In the genomic region with DNA sequence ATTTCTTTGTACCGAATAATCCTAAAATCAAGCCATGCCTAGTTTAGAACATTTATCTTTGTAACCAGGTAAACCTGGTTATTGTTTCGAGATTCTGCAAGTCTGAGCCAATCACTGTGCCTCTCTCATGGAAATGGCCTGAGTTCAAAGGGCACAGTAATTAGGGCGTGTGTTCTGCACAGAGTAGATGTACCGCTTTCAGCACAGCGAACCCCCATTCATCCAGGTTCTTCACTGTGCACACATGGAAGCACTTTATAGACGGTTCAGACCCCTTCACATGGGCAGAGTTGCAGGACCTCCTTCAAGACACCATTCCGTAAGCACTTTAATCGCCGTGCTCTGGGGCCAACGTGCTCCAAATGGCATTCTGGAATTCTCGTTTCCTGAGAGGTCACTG, we compare ENCODE assay signal across 18 mouse cellular contexts.
A peak's percentile ranks its signal among the peaks of the same experiment; 100 is the strongest.
DNase-seq lines count a peak whose midpoint lies in the region; ATAC-seq lines count a peak whose summit lies in the region.
"Had no signal": no experiment of that assay in that cellular context is flagged by ENCODE, and none has a peak within 500 bp of the region (broad histone marks: within the 10 kb centered on the region; RNA-seq: fewer than 3 reads in every experiment).

No protein-coding gene starts in this region.

- no peaks in the 10 kb centered on the region for H3K36me3 ChIP-seq in forebrain, embryonic 11.5 days (ENCODE audit: control insufficient read depth, insufficient read depth, low read length)
- H3K36me3 ChIP-seq in forebrain, embryonic 13.5 days (ENCODE audit: poor library complexity, severe bottlenecking) = no peaks in the 10 kb centered on the region
- H3K36me3 ChIP-seq in embryonic facial prominence, embryonic 10.5 days (replicated peaks) = no peaks in the 10 kb centered on the region
- H3K36me3 ChIP-seq in limb, embryonic 10.5 days = no peaks in the 10 kb centered on the region
- no peaks in the 10 kb centered on the region for H3K36me3 ChIP-seq in forebrain, embryonic 16.5 days (ENCODE audit: control insufficient read depth, insufficient read depth)
- H3K36me3 ChIP-seq: forebrain, embryonic 15.5 days; heart, embryonic 12.5 days; hindbrain, embryonic 10.5 days had no signal

- no peak overlapping the region for H3K9ac ChIP-seq in forebrain, embryonic 11.5 days (ENCODE audit: low read length)
- H3K9ac ChIP-seq in forebrain, embryonic 13.5 days = no peak overlapping the region
- H3K9ac ChIP-seq in forebrain, embryonic 16.5 days (replicated peaks; ENCODE audit: low read depth, low read length) = no peak overlapping the region
- H3K9ac ChIP-seq: forebrain, embryonic 15.5 days; heart, embryonic 12.5 days; hindbrain, embryonic 14.5 days had no signal

- WGBS in forebrain, embryonic 11.5 days = 62% methylated on average over 11 of the region's 11 CpGs
- 63% methylated on average over 11 of the region's 11 CpGs for WGBS in forebrain, embryonic 13.5 days
- 52% methylated on average over 11 of the region's 11 CpGs for WGBS in embryonic facial prominence, embryonic 10.5 days
- WGBS in limb, embryonic 10.5 days = 17% methylated on average over 11 of the region's 11 CpGs
- 68% methylated on average over 11 of the region's 11 CpGs for WGBS in forebrain, embryonic 16.5 days

- no peak overlapping the region for H3K4me2 ChIP-seq in forebrain, embryonic 11.5 days (ENCODE audit: low read depth, low read length, severe bottlenecking)
- H3K4me2 ChIP-seq in forebrain, embryonic 13.5 days = no peak overlapping the region
- H3K4me2 ChIP-seq in forebrain, embryonic 16.5 days (ENCODE audit: low read length) = no peak overlapping the region
- H3K4me2 ChIP-seq: forebrain, embryonic 15.5 days; heart, embryonic 12.5 days; hindbrain, embryonic 14.5 days had no signal

- H3K27me3 ChIP-seq in forebrain, embryonic 11.5 days (ENCODE audit: control insufficient read depth, insufficient read depth, low read length) = no peaks in the 10 kb centered on the region
- H3K27me3 ChIP-seq in forebrain, embryonic 13.5 days = no peaks in the 10 kb centered on the region
- H3K27me3 ChIP-seq in embryonic facial prominence, embryonic 10.5 days (replicated peaks; ENCODE audit: low read depth, poor library complexity, severe bottlenecking) = peaks cover 20% of the 10 kb centered on the region
- no peaks in the 10 kb centered on the region for H3K27me3 ChIP-seq in limb, embryonic 10.5 days (ENCODE audit: low read depth, poor library complexity, severe bottlenecking)
- no peaks in the 10 kb centered on the region for H3K27me3 ChIP-seq in forebrain, embryonic 16.5 days (replicated peaks; ENCODE audit: control insufficient read depth, insufficient read depth, low read length)
- H3K27me3 ChIP-seq: forebrain, embryonic 15.5 days; Patski had no signal

- H3K4me1 ChIP-seq in forebrain, embryonic 11.5 days (replicated peaks; ENCODE audit: control insufficient read depth, insufficient read depth, low read length) = peaks cover 16% of the 10 kb centered on the region; the same call in 1 of the 2 replicates
- H3K4me1 ChIP-seq in forebrain, embryonic 13.5 days = peaks cover 44% of the 10 kb centered on the region
- H3K4me1 ChIP-seq in embryonic facial prominence, embryonic 10.5 days = peaks cover 58% of the 10 kb centered on the region
- H3K4me1 ChIP-seq in limb, embryonic 10.5 days = peaks cover 75% of the 10 kb centered on the region
- H3K4me1 ChIP-seq in forebrain, embryonic 16.5 days (replicated peaks; ENCODE audit: control insufficient read depth, insufficient read depth, low read length) = peaks cover 22% of the 10 kb centered on the region

- no peak overlapping the region for H3K27ac ChIP-seq in forebrain, embryonic 11.5 days (ENCODE audit: low read depth, low read length)
- no peak overlapping the region for H3K27ac ChIP-seq in forebrain, embryonic 13.5 days
- H3K27ac ChIP-seq in embryonic facial prominence, embryonic 10.5 days (replicated peaks) = no peak overlapping the region
- peak overlapping the region; percentile 40; the same call in 1 of the 2 replicates for H3K27ac ChIP-seq in limb, embryonic 10.5 days
- H3K27ac ChIP-seq in forebrain, embryonic 16.5 days (ENCODE audit: low read length) = no peak overlapping the region
- H3K27ac ChIP-seq: forebrain, embryonic 15.5 days; gastrocnemius, adult 2 months; hindbrain, embryonic 10.5 days; hindbrain, embryonic 14.5 days had no signal

- no peak for ATAC-seq in forebrain, embryonic 11.5 days (replicated peaks; ENCODE audit: low FRiP score)
- no peak for ATAC-seq in forebrain, embryonic 13.5 days
- no peak for ATAC-seq in forebrain, embryonic 16.5 days
- ATAC-seq: activated CD4-positive, CD25-positive, alpha-beta regulatory T cell, adult 4 months; forebrain, embryonic 15.5 days; Patski had no signal

- H3K4me3 ChIP-seq in forebrain, embryonic 11.5 days (ENCODE audit: low read depth, low read length) = no peak overlapping the region
- H3K4me3 ChIP-seq in forebrain, embryonic 13.5 days = no peak overlapping the region
- H3K4me3 ChIP-seq in embryonic facial prominence, embryonic 10.5 days = no peak overlapping the region
- H3K4me3 ChIP-seq in limb, embryonic 10.5 days = no peak overlapping the region
- H3K4me3 ChIP-seq in forebrain, embryonic 16.5 days (replicated peaks; ENCODE audit: low read length) = no peak overlapping the region
- H3K4me3 ChIP-seq: forebrain, embryonic 15.5 days; gastrocnemius, adult 2 months; heart, embryonic 12.5 days; hindbrain, embryonic 10.5 days had no signal

- no peaks in the 10 kb centered on the region for H3K9me3 ChIP-seq in forebrain, embryonic 11.5 days (ENCODE audit: control insufficient read depth, low read length)
- no peaks in the 10 kb centered on the region for H3K9me3 ChIP-seq in forebrain, embryonic 13.5 days (replicated peaks)
- H3K9me3 ChIP-seq in embryonic facial prominence, embryonic 10.5 days = 0 out of 2 replicates have a peak, but pooled peaks cover under 1% of the 10 kb centered on the region
- no peaks in the 10 kb centered on the region for H3K9me3 ChIP-seq in limb, embryonic 10.5 days (replicated peaks)
- no peaks in the 10 kb centered on the region for H3K9me3 ChIP-seq in forebrain, embryonic 16.5 days (ENCODE audit: control insufficient read depth, low read length)
- H3K9me3 ChIP-seq: forebrain, embryonic 15.5 days; heart, embryonic 12.5 days; hindbrain, embryonic 10.5 days had no signal

- peak; percentile 43 for DNase-seq in forebrain, embryonic 11.5 days (ENCODE audit: low spot score)
- DNase-seq in embryonic facial prominence, embryonic 10.5 days (ENCODE audit: low spot score) = peak; percentile 49
- DNase-seq in limb, embryonic 10.5 days (ENCODE audit: low spot score) = no peak
- DNase-seq in left cerebral cortex, adult 18-20 months (ENCODE audit: low spot score in 2 of 2) = no peak
- DNase-seq in cerebellum, adult 9-11 months = no peak
- DNase-seq: adrenal gland, postnatal 25 days; cerebellum, adult 18-20 months; cerebellum, postnatal 10 days; gastrocnemius, adult 2 months; gastrocnemius, postnatal 25 days had no signal

Comparison
In these comparisons a context has a peak if more than half of its experiments do, and no peak if none do; other contexts are left out.
1. DNase-seq: peak in forebrain, embryonic 11.5 days (single experiment) and embryonic facial prominence, embryonic 10.5 days (single experiment); none in limb, embryonic 10.5 days (single experiment), left cerebral cortex, adult 18-20 months (0 of 2) and cerebellum, adult 9-11 months (single experiment).